Mouse (Mus musculus) lung, adult 2 months (tissue): ENCODE measurements at regions not wholly inside any gene's neighbourhood (a gene's known extent, or its start where the extent isn't known, plus 50 kb on each side); places are given as distances from the start of the nearest gene placed in this dataset.

Experiments used
- DNase-seq: peaks from one replicate; pipeline ENCODE4 v3.0.0; 2022
- H3K4me1 ChIP-seq: fragments of 200-500 bp; 2 replicates; pipeline ENCODE4 v1.6.1; 2011; ENCODE audit warnings: low read length; ENCODE audit not compliant: control insufficient read depth, insufficient read depth
- H3K4me3 ChIP-seq: fragments of 200-500 bp; replicated peaks from 2 replicates; pipeline ENCODE3; 2011; ENCODE audit warnings: low read depth, mild to moderate bottlenecking, control low read depth, low read length; ENCODE audit errors: extremely low read depth
- CTCF ChIP-seq: fragments of 200-500 bp; IDR thresholded peaks from 2 replicates; pipeline ENCODE4 v1.5.1; 2011; ENCODE audit warnings: mild to moderate bottlenecking, low read length, control low read depth; ENCODE audit not compliant: insufficient read depth
- POLR2A ChIP-seq: fragments of 200-500 bp; IDR thresholded peaks from 2 replicates; pipeline ENCODE4 v1.6.1; 2011; ENCODE audit warnings: low read depth, mild to moderate bottlenecking, control low read depth, low read length, borderline replicate concordance; ENCODE audit errors: extremely low read depth
- WGBS: fragments of 180-500 bp; shearing (Covaris S2); methylation state at CpG from one replicate; pipeline ENCODE4 v1.1.7; 2018; 5-methylcytosine and 5-hydroxymethylcytosine counted together

DNA sequence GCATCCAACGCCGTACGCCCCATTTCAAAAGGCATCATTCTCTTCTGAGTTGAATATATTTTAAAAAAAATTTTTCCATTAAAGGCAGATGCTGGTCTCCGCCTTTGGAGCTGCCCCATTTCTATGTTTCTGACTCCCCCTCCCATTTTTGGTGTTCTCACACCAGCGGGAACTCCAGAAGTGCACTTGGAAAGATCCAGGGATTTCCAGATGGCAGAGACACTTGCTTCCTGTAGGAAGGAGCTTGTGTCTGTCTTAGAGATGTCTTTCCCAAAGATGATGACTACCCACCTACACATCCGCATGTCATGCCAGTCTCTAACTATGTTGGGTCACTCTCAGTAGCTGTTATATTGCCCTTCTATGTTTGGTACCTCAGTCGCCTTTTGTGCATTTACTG lies 87.8 kb downstream of the Dact1 start:
- TF ChIP-seq POLR2A (no peak), CTCF (no peak)
- 87% methylated on average over 7 of the region's 7 CpGs for WGBS
- no peak overlapping the region for H3K4me3 ChIP-seq
- no peak for DNase-seq
- no peaks in the 10 kb centered on the region for H3K4me1 ChIP-seq

DNA sequence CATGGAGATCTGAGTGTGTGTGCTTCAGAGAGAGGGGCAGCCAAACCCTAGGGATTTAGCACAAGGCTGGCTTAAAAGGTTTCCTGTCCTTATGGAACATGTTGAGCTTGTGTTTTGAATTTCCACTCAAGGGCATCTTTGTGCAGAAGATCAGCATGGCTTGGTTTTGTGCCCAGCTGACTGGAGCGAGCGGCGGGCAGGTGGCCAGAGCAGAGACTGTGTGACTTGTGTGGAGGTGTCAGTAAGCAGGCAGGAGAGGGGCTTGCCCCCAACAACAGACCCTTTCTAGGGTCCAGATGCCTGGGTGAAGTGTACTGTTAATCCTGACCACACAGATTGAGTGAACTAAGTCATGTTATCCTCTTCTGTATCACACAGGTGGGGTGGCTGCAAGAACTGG lies 89.0 kb downstream of the Dact1 start:
- Histone ChIP-seq H3K4me1 (no peaks in the 10 kb centered on the region), H3K4me3 (no peak overlapping the region)
- no peak for TF ChIP-seq CTCF
- TF ChIP-seq POLR2A = no peak
- DNase-seq = no peak
- WGBS = 87% methylated on average over 3 of the region's 3 CpGs

DNA sequence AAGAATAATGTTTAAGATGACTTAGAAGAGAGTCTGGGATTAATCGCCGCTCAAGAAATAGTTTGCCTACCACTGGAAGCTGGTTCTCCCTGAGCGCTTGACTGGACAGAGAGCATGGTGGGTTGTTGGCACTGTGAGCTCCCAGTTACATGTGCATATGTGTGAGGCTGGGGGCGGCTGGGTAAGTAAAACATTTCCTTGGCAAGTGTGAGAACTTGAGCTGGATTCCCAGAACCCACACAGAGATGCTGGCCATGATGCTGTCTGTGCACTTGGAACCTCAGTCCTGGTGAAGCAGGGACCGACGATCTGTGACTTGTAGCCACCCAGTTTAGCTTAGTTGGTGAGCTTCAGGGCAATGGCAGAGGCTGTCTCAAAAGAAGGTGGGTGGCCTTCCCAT lies 90.5 kb downstream of the Dact1 start:
- H3K4me1 ChIP-seq = no peaks in the 10 kb centered on the region
- WGBS = 84% methylated on average over 6 of the region's 6 CpGs
- no peak overlapping the region for H3K4me3 ChIP-seq
- TF ChIP-seq POLR2A (no peak), CTCF (no peak)
- DNase-seq = no peak

DNA sequence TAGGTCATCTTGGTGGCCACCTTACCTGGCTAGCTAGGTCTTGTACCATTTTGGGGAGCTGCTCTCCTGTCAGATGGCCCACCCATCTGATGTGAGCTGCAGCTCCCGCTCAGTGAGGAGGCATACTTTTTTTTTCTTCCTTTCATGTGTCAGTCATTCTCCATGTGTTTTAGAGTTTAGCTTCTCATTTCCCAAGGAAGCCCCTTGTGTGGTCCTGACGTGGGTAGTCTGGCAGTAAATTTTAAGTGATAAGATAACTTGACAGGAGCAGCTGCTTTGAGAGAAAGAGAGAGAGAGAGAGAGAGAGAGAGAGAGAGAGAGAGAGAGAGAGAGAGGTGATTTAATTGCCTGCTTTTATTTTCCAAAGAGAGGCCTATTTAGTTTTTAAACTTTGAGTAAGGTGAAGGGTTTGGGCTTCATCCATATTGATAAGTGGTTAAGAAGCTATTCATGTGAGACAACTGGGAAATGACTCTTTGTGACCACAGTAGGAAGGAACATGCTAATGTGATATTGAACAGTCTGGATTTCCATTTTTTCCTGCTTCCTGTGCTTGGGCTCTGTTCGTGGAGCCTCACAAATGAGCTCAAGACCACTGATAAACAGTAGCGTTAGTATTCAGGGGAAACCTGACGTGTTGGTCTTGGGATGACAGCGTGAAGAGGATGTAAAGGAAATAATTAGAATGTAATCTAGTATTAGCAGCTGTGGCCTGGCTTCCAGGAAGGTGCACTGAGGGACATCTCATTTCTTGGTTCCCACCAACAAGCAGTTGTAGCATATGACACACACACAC lies 92.1 kb downstream of the Dact1 start:
- no peak for TF ChIP-seq CTCF
- TF ChIP-seq POLR2A = no peak
- H3K4me1 ChIP-seq = no peaks in the 10 kb centered on the region
- no peak overlapping the region for H3K4me3 ChIP-seq
- WGBS = 47% methylated on average over 6 of the region's 6 CpGs
- no peak for DNase-seq

DNA sequence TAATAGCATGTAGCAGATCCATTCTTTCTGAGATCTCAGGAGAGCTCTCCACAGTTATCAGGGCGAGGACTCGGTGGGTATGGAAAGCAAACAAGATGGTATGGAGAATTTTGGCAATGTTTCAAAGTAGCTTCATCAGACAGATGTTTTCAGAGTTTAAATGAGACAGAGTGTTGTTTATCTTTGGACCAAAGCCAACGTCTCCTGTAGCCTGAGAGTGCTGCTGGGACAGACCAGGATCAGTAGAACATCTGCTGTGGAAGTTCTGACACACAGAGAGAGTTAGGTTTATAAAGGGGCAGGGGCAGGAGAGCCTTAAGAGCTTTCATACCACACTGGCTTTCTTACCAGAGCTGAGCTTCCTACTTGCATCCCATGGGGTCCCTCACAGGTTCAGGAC lies 97.6 kb downstream of the Dact1 start:
- Histone ChIP-seq H3K4me3 (no peak overlapping the region), H3K4me1 (no peaks in the 10 kb centered on the region)
- 35% methylated on average over 3 of the region's 3 CpGs for WGBS
- DNase-seq = no peak
- TF ChIP-seq POLR2A (no peak), CTCF (no peak)

DNA sequence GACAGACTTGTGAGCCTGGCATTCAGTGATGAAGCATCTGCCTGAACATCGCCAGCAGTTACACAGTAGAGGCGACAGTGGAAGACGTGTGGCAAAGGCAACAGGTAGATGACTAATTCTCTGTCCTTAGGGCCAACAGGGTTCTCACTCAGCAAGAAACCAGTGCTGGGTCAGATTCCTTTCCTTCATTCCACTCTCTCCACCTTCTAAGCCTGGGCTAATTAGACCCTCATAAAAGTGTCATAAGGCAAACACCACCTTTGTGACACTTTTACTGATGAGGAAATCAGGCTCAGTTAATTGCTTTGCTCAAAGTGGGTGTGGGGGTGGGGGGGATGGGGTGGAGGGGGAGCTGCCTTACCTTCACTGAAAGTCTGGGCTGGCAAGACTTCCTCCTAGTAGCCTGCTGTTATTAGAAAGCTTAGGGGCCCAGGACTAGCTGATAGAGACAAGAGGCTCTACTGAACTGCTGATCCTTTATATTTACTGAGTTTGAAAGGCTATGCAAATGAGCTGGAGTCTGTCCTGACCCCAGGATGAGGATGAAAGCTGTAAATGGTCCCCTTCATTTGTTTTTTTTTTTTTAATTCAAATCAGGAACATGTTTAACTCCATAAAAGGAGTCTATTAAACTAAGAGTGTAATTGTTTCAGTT lies 98.8 kb downstream of the Dact1 start:
- TF ChIP-seq CTCF = no peak
- TF ChIP-seq POLR2A = no peak
- Histone ChIP-seq H3K4me1 (no peaks in the 10 kb centered on the region), H3K4me3 (no peak overlapping the region)
- 65% methylated on average over 3 of the region's 3 CpGs for WGBS
- DNase-seq = no peak

GRCm38 (mm10) chr12:71412331-71412730 lies 102.6 kb downstream of the Dact1 start:
- Histone ChIP-seq H3K4me3 (no peak overlapping the region), H3K4me1 (no peaks in the 10 kb centered on the region)
- DNase-seq = no peak
- TF ChIP-seq CTCF (no peak), POLR2A (no peak)
- WGBS = 74% methylated on average over 3 of the region's 3 CpGs

GRCm38 (mm10) chr12:71416968-71417367 lies 107.3 kb downstream of the Dact1 start:
- no peak for DNase-seq
- TF ChIP-seq POLR2A (no peak), CTCF (no peak)
- Histone ChIP-seq H3K4me3 (no peak overlapping the region), H3K4me1 (no peaks in the 10 kb centered on the region)
- WGBS = 69% methylated on average over 2 of the region's 2 CpGs

DNA sequence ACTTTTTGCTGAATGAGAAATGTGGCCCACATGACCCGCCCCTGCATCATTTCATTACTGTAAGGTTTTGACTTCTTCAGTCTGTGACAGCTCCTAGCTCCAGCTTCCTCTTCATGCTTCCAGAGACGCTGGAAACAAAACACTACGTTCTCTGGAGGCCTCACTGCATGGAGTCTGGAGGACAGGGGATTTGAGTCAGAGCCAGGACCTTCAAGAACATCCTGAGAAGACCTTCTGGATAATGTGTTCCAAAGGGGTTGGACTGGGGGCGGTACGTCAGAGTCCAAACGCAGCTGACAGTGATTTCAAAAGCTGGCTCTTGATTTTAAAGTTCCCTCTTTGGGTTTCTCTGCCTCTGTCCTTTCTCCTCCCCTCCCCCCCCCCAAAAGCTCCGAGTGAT lies 108.5 kb downstream of the Dact1 start:
- 51% methylated on average over 7 of the region's 7 CpGs for WGBS
- H3K4me3 ChIP-seq = no peak overlapping the region
- H3K4me1 ChIP-seq = no peaks in the 10 kb centered on the region
- TF ChIP-seq POLR2A = no peak
- TF ChIP-seq CTCF = no peak
- no peak for DNase-seq

GRCm38 (mm10) chr12:71419161-71419560 lies 109.5 kb downstream of the Dact1 start:
- TF ChIP-seq POLR2A = no peak
- TF ChIP-seq CTCF = no peak
- DNase-seq = no peak
- Histone ChIP-seq H3K4me1 (no peaks in the 10 kb centered on the region), H3K4me3 (no peak overlapping the region)
- WGBS = 61% methylated on average over 4 of the region's 4 CpGs
